Mouse (Mus musculus) right cerebral cortex, adult 18-20 months (tissue): ENCODE results near the gene Hoxc12.

ENCODE experiments used
- DNase-seq: peaks from one replicate; pipeline ENCODE4 v3.0.0; 2022; ENCODE audit warnings: mixed read lengths

Hoxc12 gene

GRCm38 (mm10) chr15:102939256-102940155 is 2.9 kb downstream of the Hoxc12 start:
- DNase-seq, result no peak

- no peak for DNase-seq
Measured at GRCm38 (mm10) chr15:102942739-102943467, 6.3 kb downstream of the Hoxc12 start.

GRCm38 (mm10) chr15:102943468-102943813 is 6.9 kb downstream of the Hoxc12 start:
- no peak for DNase-seq

- no peak for DNase-seq
Measured at GRCm38 (mm10) chr15:102945185-102946077, 8.9 kb downstream of the Hoxc12 start.

- no peak for DNase-seq
Measured at GRCm38 (mm10) chr15:102947276-102947675, 10.7 kb downstream of the Hoxc12 start.

GRCm38 (mm10) chr15:102948842-102949241 is 12.3 kb downstream of the Hoxc12 start:
- DNase-seq, result no peak

- no peak for DNase-seq
Measured at GRCm38 (mm10) chr15:102949696-102950095, 13.1 kb downstream of the Hoxc12 start.

- DNase-seq, result no peak
Measured at GRCm38 (mm10) chr15:102950877-102951276, 14.3 kb downstream of the Hoxc12 start.

- DNase-seq, result no peak
Measured at GRCm38 (mm10) chr15:102953561-102953960, 17.0 kb downstream of the Hoxc12 start.

- no peak for DNase-seq
Measured at GRCm38 (mm10) chr15:102954192-102955006, 17.8 kb downstream of the Hoxc12 start, which contains the start of gene Hoxc11. TSS of gene Hoxc11 (plus strand) at chr15:102954427.

- no peak for DNase-seq
Measured at GRCm38 (mm10) chr15:102955007-102955382, 18.4 kb downstream of the Hoxc12 start.

- no peak for DNase-seq
Measured at GRCm38 (mm10) chr15:102955833-102956640, 19.5 kb downstream of the Hoxc12 start.

- DNase-seq, result no peak
Measured at GRCm38 (mm10) chr15:102956906-102957305, 20.3 kb downstream of the Hoxc12 start.

- DNase-seq, result no peak
Measured at GRCm38 (mm10) chr15:102959663-102960191, 23.2 kb downstream of the Hoxc12 start.

- no peak for DNase-seq
Measured at GRCm38 (mm10) chr15:102961728-102962127, 25.2 kb downstream of the Hoxc12 start.

GRCm38 (mm10) chr15:102962492-102962891 is 25.9 kb downstream of the Hoxc12 start:
- DNase-seq, result no peak

- no peak for DNase-seq
Measured at GRCm38 (mm10) chr15:102963259-102963658, 26.7 kb downstream of the Hoxc12 start.

- DNase-seq, result no peak
Measured at GRCm38 (mm10) chr15:102963671-102964640, 27.4 kb downstream of the Hoxc12 start.
